Mouse (Mus musculus): ENCODE data around the gene Wdr20. TPM values are rescaled to one million over a fixed set of nuclear protein-coding genes. Genes with fewer than 3 reads are reported as not detected.

The Wdr20 gene
- polyA plus RNA-seq, 1 experiment from 2014 or later: 27.1 TPM

- Histone ChIP-seq H3K36me3 (peaks cover 10% of the 10 kb centered on the region), H3K9ac (peak overlapping the region; percentile 92), H3K4me2 (peak overlapping the region; percentile 75), H3K27ac (replicated peaks) (no peak overlapping the region; the same call in 1 of the 2 replicates), H3K4me1 (replicated peaks) (peaks cover 22% of the 10 kb centered on the region), H3K9me3 (no peaks in the 10 kb centered on the region), H3K27me3 (peaks cover 13% of the 10 kb centered on the region), H3K4me3 (peak overlapping the region; percentile 85)
- 15% methylated on average over 9 of the region's 9 CpGs for WGBS
- no peak for ATAC-seq (ENCODE audit: low read depth)
Observed at GRCm38 (mm10) chr12:110850929-110851256, 113.1 kb downstream of the Wdr20 start.

GRCm38 (mm10) chr12:110851414-110851813 lies 113.7 kb downstream of the Wdr20 start:
- 89% methylated on average over 12 of the region's 12 CpGs for WGBS
- no peak overlapping the region for H3K9ac ChIP-seq
- ATAC-seq (ENCODE audit: low read depth): no peak

DNA sequence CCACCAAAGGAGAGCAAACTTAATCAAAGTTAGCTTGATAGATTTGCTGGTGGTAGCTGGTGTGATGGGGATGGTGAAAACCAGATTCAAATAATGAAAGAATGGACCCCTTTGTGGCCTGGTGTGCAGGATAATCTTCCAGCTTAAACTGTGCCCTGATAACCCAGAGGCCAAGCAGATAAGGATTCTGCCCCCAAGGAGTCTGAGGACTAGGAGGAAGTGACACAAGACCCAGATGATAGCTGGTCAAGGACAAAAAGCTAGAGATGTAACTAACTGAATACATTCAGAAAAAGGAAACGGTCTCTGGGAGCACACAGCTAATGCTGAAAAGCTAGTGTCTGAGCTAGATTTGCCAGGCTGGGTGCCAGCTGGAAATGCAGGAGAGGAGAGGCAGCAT lies 114.2 kb downstream of the Wdr20 start:
- H3K27ac ChIP-seq (replicated peaks): no peak overlapping the region
- no peaks in the 10 kb centered on the region for H3K9me3 ChIP-seq
- H3K36me3 ChIP-seq: peaks cover 17% of the 10 kb centered on the region
- no peak overlapping the region for H3K4me3 ChIP-seq
- H3K4me1 ChIP-seq (replicated peaks): peaks cover 16% of the 10 kb centered on the region
- no peak overlapping the region for H3K4me2 ChIP-seq
- H3K27me3 ChIP-seq: 0 out of 2 replicates have a peak, but pooled peaks cover 5% of the 10 kb centered on the region
- no peak for ATAC-seq (ENCODE audit: low read depth)
- no peak overlapping the region for H3K9ac ChIP-seq
- WGBS: 91% methylated on average over 1 of the region's 1 CpGs

More at GRCm38 (mm10) chr12:110851414-110851813, 113.7 kb downstream of the Wdr20 start:
- Histone ChIP-seq H3K4me3 (no peak overlapping the region), H3K9me3 (no peaks in the 10 kb centered on the region), H3K4me1 (replicated peaks) (peaks cover 17% of the 10 kb centered on the region), H3K27me3 (peaks cover 8% of the 10 kb centered on the region), H3K27ac (replicated peaks) (no peak overlapping the region), H3K4me2 (peak overlapping the region; percentile 75), H3K36me3 (peaks cover 15% of the 10 kb centered on the region)

Other genes starting within 250 kb of the Wdr20 start
- 73.6 and 76.8 TPM in 2 replicates for gene Dync1h1, start 136.5 kb upstream of the Wdr20 start, polyA plus RNA-seq (2015; fragmentation: Nextera tagmentation; extraction: Ambion mirVana)
- gene 1700001K19Rik, start 55.3 kb upstream of the Wdr20 start, polyA plus RNA-seq (2015; fragmentation: Nextera tagmentation; extraction: Ambion mirVana): 0.28 TPM in 1 of 2 replicates, not detected in the other
- gene Hsp90aa1, start 35.2 kb upstream of the Wdr20 start, polyA plus RNA-seq (2015; fragmentation: Nextera tagmentation; extraction: Ambion mirVana): 1,439 and 1,490 TPM in 2 replicates
- gene Mok, start 103.0 kb downstream of the Wdr20 start, polyA plus RNA-seq (2015; fragmentation: Nextera tagmentation; extraction: Ambion mirVana): 10.8 and 11.7 TPM in 2 replicates
- 3.9 and 4.3 TPM in 2 replicates for gene Zfp839, start 112.3 kb downstream of the Wdr20 start, polyA plus RNA-seq (2015; fragmentation: Nextera tagmentation; extraction: Ambion mirVana)
- 66.0 and 66.9 TPM in 2 replicates for gene Cinp, start 151.2 kb downstream of the Wdr20 start, polyA plus RNA-seq (2015; fragmentation: Nextera tagmentation; extraction: Ambion mirVana)
- gene Tecpr2, start 151.3 kb downstream of the Wdr20 start, polyA plus RNA-seq (2015; fragmentation: Nextera tagmentation; extraction: Ambion mirVana): 6.1 and 6.3 TPM in 2 replicates
- gene Ankrd9, start 241.1 kb downstream of the Wdr20 start, polyA plus RNA-seq (2015; fragmentation: Nextera tagmentation; extraction: Ambion mirVana): 7.2 and 7.8 TPM in 2 replicates